Mouse (Mus musculus): Measurements from ENCODE around the gene Myo5a.

Gene Myo5a

DNA sequence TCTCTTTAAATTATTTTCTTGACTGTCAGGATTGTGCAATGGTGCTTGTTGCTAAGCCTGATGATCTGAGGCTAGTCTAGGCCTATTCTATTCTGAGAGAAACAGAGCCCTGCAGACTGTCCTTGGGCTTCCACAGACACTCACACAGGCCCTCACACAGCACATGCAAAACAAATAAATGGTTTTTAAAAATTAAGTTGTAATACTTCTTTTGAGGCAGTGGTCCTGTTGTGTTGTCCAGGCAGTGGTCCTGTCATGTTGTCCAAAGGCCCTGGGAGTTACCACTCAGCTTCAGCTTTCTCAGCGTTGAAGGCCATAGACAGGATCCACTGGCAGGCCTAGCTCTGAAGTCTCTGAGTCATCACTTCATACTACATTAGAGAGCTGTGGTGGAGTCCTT is 130.7 kb downstream of the Myo5a start:
- no peak for DNase-seq (ENCODE audit: low spot score in 2 of 2)

- no peak for DNase-seq (ENCODE audit: low spot score in 2 of 2)
These were observed 131.2 kb downstream of the Myo5a start for GRCm38 (mm10) chr9:75202036-75202435.

- no peak for DNase-seq (ENCODE audit: low spot score in 2 of 2)
These were observed 138.4 kb downstream of the Myo5a start for GRCm38 (mm10) chr9:75209246-75209645.

- DNase-seq (ENCODE audit: low spot score in 2 of 2) = no peak
These were observed 139.5 kb downstream of the Myo5a start for GRCm38 (mm10) chr9:75210269-75210668.

GRCm38 (mm10) chr9:75214743-75215413 is 144.1 kb downstream of the Myo5a start:
- DNase-seq (ENCODE audit: low spot score in 2 of 2) = no peak

- DNase-seq (ENCODE audit: low spot score in 2 of 2) = no peak
These were observed 149.1 kb downstream of the Myo5a start for GRCm38 (mm10) chr9:75219942-75220341.

DNA sequence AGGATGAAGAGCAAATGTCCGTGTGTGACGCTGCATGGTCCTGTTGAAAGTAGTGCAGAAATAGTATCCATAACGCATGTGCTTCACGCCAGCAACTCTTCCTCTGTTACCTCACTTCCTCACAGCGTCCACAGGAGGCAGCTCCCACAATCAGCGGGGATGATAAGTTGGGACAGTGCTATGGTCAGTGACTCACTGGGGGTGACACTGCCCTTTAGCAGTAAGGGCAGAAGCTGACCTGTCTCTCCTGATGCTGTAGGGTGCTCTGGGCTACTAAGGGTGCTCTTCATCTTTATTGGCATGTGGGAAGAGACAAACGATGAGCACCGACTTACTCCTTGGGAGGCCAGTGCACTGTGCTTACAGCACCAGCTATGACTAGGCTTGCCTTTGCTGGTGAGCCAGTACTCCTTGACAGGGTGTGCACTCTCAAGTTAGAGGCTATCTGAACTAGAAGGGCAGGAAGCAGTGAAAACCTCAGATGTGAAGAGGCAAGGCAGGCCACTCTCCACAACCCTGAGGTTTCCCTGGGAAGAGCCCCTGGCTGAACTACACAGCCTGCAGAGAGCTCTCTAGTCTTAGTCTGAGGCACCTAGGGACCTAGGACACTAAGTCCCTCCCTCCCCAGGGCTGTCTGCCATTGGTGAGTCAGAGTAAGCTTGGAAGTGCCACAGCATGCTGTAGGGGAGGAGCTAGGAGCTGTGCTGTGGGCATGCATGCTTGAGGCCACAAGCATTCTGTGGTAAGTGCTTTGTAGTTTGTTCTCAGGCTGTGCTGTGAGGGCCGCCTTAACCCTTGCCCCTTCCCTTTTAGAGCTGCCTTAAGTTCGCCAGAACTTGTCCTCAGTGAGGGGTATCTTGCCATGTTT is 150.8 kb downstream of the Myo5a start:
- no peak for DNase-seq (ENCODE audit: low spot score in 2 of 2)

- no peak for DNase-seq (ENCODE audit: low spot score in 2 of 2)
These were observed 161.3 kb downstream of the Myo5a start, which contains the start of gene Myo5c for GRCm38 (mm10) chr9:75231841-75232746. TSS of gene Myo5c (plus strand) at chr9:75232020.

DNA sequence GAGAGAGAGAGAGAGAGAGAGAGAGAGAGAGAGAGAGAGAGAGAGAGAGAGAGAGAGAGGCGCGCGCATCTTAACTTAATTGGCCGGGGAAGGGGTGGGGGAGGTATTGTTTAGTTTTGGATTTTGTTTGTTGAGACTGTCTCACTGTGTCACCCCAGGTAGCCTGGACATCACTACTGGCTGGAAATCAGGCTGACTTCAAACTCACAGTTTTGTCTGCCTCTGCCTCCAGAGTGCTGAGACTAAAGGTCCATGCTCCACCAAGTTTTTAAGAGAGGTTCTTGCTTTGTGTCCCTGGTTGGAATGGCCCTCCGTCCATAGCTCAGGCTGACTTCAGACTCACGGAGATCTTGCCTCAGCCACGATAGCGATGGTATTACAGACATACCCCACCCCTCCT is 162.0 kb downstream of the Myo5a start:
- no peak for DNase-seq (ENCODE audit: low spot score in 2 of 2)

DNA sequence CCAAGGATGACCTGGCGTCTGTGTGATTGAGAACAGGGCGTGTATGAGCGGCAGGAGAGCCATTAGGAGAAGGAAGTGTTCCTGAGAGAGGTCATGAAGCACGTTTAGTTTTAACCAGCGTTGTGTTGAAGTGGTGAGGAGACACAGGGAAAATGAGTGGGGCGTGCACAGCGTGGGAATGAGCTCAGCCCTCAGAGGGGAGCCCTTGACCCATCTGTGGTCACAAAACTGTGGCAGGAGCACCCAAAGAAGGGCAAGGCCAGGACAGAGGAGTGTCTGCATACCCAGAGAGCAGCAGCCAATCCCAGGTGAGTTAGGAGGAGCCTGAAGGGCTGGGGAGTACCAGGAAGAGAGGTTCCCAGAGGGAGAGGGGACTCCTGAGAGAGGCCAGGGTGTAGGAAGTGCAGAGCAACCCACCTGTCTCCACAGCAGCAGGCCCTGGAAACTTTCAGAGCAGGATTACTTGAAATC is 163.5 kb downstream of the Myo5a start:
- DNase-seq (ENCODE audit: low spot score in 2 of 2) = no peak

DNA sequence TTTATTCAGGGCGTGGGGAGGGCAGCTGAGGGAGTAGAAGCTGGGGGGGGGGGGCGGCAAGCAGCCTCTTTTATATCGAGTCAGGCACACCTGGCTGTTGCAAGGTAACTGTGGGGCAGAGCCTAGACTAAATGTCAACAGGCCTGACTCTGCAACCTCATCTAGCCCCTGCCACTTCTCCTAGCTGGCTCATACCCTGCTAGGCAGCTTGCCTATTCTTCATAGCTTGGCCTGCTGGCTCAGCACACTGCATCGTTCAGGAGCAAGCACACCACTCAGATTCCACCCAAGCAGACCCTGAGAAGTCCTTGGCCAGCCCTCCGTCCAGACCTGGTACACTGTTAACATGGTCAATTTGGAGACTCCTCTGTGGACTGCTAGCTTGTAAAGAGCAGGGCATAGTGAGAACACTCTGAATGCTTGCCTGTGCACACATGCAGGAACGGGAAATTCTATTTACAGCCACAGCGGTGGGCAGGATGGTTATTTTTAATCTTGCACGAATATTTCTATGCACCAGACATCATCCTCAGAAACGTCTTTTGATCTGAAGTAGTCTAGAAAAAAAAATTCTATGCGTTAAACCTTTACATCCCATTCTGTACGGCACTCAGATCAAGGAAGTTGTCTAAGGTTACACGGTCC is 164.3 kb downstream of the Myo5a start:
- peak in 1 of 2 experiments; percentile 83 for DNase-seq (ENCODE audit: low spot score in 2 of 2)

GRCm38 (mm10) chr9:75235696-75236095 is 164.9 kb downstream of the Myo5a start:
- DNase-seq (ENCODE audit: low spot score in 2 of 2) = no peak

DNA sequence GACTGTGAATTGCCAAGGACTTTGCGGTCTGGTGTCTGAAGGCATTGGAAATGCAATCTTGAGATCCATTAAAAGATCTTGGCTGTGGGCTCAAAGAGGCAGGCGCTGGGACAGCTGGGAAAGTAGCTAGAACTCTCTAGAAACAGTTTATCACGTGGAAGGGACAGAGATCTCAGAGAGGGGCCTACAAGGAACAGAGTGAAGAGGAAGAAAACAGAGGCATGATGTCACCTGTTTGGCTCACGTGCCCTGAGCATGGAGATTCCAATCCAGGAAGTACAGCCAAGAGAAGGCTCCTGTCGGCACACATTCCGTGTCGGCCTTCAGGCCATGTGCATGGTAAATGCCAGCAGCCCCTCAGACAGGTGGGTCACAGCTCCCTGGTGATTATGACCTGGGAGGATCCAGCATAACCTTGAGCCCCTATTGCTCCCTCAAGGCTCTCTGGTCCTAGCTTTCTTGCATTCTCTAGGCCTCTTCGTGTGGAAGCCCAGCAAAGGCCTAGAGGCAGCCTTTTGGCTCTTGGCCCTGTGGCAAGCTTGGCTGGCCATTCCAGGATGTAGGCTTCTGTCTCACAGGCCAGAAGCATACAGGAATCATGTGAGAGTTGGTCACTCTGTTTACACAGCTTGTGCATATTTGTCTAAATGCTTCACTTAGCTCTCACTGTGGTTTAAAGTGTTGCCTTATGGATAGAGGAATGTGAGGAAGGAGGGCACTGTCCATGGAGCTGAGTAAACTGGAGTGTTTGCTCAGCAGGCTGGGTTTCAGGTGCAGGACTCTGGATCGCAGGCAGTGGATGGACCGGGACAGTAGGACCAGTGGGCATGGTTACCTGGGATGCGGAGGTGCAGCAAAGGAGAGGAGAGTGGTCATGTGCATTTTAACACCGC is 165.8 kb downstream of the Myo5a start:
- no peak for DNase-seq (ENCODE audit: low spot score in 2 of 2)

GRCm38 (mm10) chr9:75238179-75238578 is 167.4 kb downstream of the Myo5a start:
- DNase-seq (ENCODE audit: low spot score in 2 of 2) = no peak

DNA sequence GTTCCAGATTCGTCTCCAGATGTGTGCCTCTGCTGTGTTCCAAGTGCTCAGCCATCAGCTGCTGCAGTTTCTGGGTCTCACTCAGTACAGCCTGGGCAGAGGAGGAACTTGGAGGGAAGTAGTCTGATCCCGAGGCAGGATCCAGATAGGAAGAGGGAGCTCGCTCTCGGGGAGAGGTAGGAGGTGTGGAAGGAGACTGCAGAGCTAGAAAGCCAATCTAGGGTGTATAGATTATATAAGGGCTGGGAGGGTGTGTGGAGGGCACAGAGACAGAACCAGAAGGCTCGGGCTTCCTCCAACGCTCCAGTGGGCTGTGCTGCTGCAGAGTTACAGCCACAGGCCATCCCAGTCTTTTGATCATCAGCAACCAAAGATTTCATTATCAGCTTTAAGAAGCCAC is 172.2 kb downstream of the Myo5a start:
- DNase-seq (ENCODE audit: low spot score in 2 of 2) = peak in 1 of 2 experiments; percentile 68

DNA sequence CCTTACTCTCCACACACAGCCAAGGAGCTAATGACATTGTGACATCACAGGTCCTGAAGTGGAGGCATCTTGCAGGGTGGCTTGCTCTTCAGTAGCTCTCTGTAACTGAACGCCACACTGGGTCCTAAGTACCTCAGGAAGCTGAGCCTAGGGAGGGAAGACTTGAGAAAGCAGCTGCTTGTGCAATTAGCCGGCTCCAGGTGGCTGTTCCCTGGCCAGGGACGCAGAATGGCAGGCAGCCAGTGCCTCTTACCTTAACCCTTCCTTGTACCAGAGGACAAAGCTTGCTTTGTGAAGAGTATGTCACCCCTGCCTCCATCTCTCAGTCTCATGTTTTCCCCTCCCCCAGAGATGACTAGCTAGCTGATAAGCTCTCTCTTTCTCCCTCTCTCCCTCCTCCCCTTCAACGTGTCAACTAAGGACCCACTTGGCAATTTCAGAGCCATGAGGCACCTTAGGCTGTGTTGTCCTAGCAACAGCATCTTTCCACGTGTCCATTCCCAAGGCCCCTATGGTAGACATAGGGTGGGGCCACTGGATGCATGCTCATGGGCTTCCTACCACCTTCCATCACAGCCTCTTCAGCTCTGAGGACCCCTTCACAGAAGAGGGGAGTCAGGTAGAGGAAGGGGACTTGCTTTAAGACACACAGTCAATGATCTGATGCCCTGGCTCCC is 173.1 kb downstream of the Myo5a start:
- peak in 1 of 2 experiments; percentile 61 for DNase-seq (ENCODE audit: low spot score in 2 of 2)

DNA sequence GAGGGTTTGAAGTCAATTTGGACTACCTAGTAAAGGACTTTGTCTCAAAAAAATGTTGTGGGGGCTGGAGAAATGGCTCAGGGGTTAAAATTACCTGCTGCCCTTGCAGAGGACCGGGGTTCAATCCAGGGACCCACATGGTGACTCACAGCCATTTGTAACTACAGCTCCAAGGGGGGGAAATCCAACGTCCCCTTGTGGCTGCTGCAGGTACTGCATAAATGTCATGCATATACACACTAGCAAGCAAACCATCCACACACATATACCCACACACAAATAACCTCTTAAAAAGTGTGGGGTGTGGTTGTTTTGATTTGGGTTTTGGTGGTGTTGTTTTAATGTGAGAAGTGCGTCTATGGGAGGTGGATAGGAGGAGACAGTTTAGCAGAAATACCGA is 173.7 kb downstream of the Myo5a start:
- DNase-seq (ENCODE audit: low spot score in 2 of 2) = no peak

DNA sequence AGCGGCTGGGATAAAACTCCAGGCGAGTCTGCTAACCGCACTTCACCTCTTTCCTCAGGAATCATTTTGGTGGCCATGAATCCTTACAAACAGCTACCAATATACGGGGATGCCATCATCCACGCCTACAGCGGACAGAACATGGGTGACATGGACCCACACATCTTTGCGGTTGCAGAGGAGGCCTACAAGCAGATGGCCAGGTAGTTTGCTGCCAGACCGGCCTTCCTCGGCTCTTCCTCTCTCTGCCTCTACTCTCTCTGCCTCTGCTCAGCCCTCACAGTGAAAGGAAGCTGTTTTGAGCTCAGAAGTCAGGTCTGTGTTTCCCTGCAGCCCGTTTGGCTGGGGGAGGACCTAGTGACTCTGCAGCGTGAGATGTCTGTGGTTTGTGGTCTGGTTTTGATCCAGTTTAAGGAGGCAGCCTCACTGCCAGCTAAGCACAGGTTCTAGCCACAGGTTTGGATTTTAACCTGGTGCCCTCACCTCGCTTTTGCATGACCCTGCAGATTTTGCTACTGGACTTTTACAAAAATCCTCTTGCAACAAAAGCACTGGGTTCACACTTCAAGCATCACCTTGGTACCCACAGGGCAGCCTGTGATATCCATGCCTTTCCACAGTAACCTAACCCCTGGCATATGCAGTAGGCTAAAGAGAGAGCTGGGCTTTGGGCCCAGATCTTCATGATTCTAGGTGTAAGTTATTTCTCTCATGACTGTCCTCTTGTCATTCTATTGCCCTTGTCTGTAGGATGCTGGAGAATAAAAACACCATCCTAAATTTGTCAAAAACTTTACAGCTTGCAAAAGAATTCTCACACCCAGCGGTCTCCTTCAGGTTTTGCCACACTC is 175.5 kb downstream of the Myo5a start:
- no peak for DNase-seq (ENCODE audit: low spot score in 2 of 2)

DNA sequence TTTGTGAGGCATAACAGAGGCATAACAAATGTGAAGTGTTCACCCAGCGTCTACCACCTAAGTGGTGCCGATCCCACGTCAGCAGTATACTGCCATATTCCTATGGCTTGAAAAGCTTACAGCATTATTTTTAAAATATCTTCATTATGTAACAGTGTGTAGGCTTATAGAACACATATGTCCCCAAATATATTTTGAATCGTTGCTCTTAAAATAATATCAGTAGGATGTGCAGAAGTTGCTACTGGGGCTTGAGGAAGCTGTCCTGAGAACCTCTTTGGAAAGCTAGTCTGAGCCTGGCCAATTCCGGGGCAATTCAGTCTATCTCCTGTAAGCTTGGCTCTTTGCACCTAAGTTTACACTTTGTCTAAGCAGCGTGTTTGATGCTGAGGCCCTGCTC is 177.1 kb downstream of the Myo5a start:
- DNase-seq (ENCODE audit: low spot score in 2 of 2) = peak in 1 of 2 experiments; percentile 58
